Mouse (Mus musculus) liver, adult 2 months (tissue): ENCODE measurements at regions not wholly inside any gene's neighbourhood (a gene's known extent, or its start where the extent isn't known, plus 50 kb on each side); places are given as distances from the start of the nearest gene placed in this dataset.

Experiments
- CTCF ChIP-seq: fragments of 200-500 bp; IDR thresholded peaks from 2 replicates; pipeline ENCODE4 v1.5.1; 2011; ENCODE audit warnings: low read depth, low read length, control low read depth
- POLR2A ChIP-seq: fragments of 200-500 bp; IDR thresholded peaks from 2 replicates; pipeline ENCODE4 v1.6.1; 2011; ENCODE audit warnings: low read length, control low read depth; ENCODE audit not compliant: insufficient read depth; ENCODE audit errors: extremely low read depth

DNA sequence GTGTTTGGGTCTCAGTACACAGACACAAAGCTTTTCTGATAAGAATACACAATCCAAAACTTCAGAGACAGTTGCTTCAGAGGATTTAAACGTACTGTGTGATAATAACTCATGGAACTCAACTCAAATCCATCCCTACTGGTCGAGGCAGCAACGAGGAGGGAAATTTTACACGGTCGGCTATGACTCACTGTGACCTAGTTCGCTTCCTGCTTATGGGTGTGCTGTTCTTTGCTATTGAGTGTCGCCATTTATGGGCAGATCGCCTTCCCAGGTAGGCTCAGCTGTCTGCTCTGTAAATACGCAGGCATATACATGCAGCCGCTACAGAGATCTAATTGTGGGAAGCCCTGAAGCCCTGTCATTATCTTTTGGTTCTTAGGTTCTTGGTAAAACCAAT, 60.7 kb upstream of the Med4 start:
- TF ChIP-seq CTCF = no peak
- no peak for TF ChIP-seq POLR2A
